Mouse (Mus musculus): ENCODE data around the gene Hist1h2an. TPM values are rescaled to one million over a fixed set of nuclear protein-coding genes. Genes with fewer than 3 reads are reported as not detected.
"Not testable (repeated sequence)": the region's sequence is repeated elsewhere in the genome, so short reads cannot be mapped to it uniquely, and the experiment has no call there.

The Hist1h2an gene
- polyA plus RNA-seq, 1 experiment from 2014 or later = 1.8 TPM

GRCm38 (mm10) chr13:21750159-21751017, 36.6 kb downstream of the Hist1h2an start, which contains the start of gene Hist1h4k:
Gene Hist1h4k (minus strand): TSS chr13:21750505.
- Histone ChIP-seq H3K9ac (peak within 1 kb of the TSS; percentile 79), H3K4me2 (peak within 1 kb of the TSS; percentile 84), H3K4me3 (peak within 1 kb of the TSS; percentile 57), H3K4me1 (replicated peaks) (peaks cover 37% of the 10 kb centered on the region), H3K27ac (peak within 1 kb of the TSS; percentile 93)
- peak; percentile 87 for ATAC-seq (ENCODE audit: low FRiP score)
- not testable (repeated sequence) for H3K9me3 ChIP-seq, H3K27me3 ChIP-seq, H3K36me3 ChIP-seq
- WGBS = under 1% methylated on average over 47 of the region's 56 CpGs

GRCm38 (mm10) chr13:21749387-21750158, 37.4 kb downstream of the Hist1h2an start:
- no peak for ATAC-seq (ENCODE audit: low FRiP score)

GRCm38 (mm10) chr13:21745006-21745405, 42.0 kb downstream of the Hist1h2an start:
- Histone ChIP-seq H3K4me2 (no peak overlapping the region), H3K27me3 (no peaks in the 10 kb centered on the region), H3K4me1 (replicated peaks) (peaks cover 20% of the 10 kb centered on the region), H3K27ac (no peak overlapping the region), H3K9ac (no peak overlapping the region), H3K36me3 (no peaks in the 10 kb centered on the region), H3K9me3 (no peaks in the 10 kb centered on the region), H3K4me3 (no peak overlapping the region)
- no peak for ATAC-seq (ENCODE audit: low FRiP score)
- WGBS = 98% methylated on average over 1 of the region's 1 CpGs

More at GRCm38 (mm10) chr13:21749387-21750158, 37.4 kb downstream of the Hist1h2an start:
- WGBS = 5% methylated on average over 5 of the region's 5 CpGs
- Histone ChIP-seq H3K27me3 (no peaks in the 10 kb centered on the region), H3K4me2 (peak overlapping the region; percentile 84), H3K36me3 (no peaks in the 10 kb centered on the region), H3K4me1 (replicated peaks) (peaks cover 34% of the 10 kb centered on the region), H3K27ac (peak overlapping the region; percentile 93), H3K9ac (peak overlapping the region; percentile 79), H3K4me3 (peak overlapping the region; percentile 57), H3K9me3 (no peaks in the 10 kb centered on the region)

Small RNA genes lying within 50 kb of the gene (microRNA-seq; reads per million reads assigned to microRNA genes)
- gene Gm19658 (not detected), gene Gm44346 (not detected), gene Gm44454 (not detected), gene Gm44466 (not detected)

Other genes with a start within 250 kb of the Hist1h2an start
- gene Olfr1366, start 244.4 kb downstream of the Hist1h2an start, polyA plus RNA-seq (2015; fragmentation: Nextera tagmentation; extraction: Ambion mirVana) = 0.12 and 0.16 TPM in 2 replicates
- 0.05 TPM in 2 replicates for gene Olfr1535, start 227.3 kb downstream of the Hist1h2an start, polyA plus RNA-seq (2015; fragmentation: Nextera tagmentation; extraction: Ambion mirVana)
- not detected in 2 replicates for gene Olfr1364, start 205.5 kb downstream of the Hist1h2an start, polyA plus RNA-seq (2015; fragmentation: Nextera tagmentation; extraction: Ambion mirVana)
- gene Olfr1362, start 173.2 kb downstream of the Hist1h2an start, polyA plus RNA-seq (2015; fragmentation: Nextera tagmentation; extraction: Ambion mirVana) = not detected in 2 replicates
- gene Olfr11, start 144.7 kb downstream of the Hist1h2an start, polyA plus RNA-seq (2015; fragmentation: Nextera tagmentation; extraction: Ambion mirVana) = 0.05 and 0.08 TPM in 2 replicates
- gene Olfr1361, start 123.8 kb downstream of the Hist1h2an start, polyA plus RNA-seq (2015; fragmentation: Nextera tagmentation; extraction: Ambion mirVana) = not detected in 2 replicates
- gene Olfr1360, start 109.8 kb downstream of the Hist1h2an start, polyA plus RNA-seq (2015; fragmentation: Nextera tagmentation; extraction: Ambion mirVana) = not detected in 2 replicates
- gene Olfr1359, start 89.1 kb downstream of the Hist1h2an start, polyA plus RNA-seq (2015; fragmentation: Nextera tagmentation; extraction: Ambion mirVana) = not detected in 2 replicates
- gene Hist1h2bl, start 71.1 kb downstream of the Hist1h2an start, polyA plus RNA-seq (2015; fragmentation: Nextera tagmentation; extraction: Ambion mirVana) = 1.1 and 1.9 TPM in 2 replicates
- 12.9 and 14.0 TPM in 2 replicates for gene Hist1h2ai, start 70.8 kb downstream of the Hist1h2an start, polyA plus RNA-seq (2015; fragmentation: Nextera tagmentation; extraction: Ambion mirVana)
- 5.9 and 6.4 TPM in 2 replicates for gene Hist1h3h, start 69.6 kb downstream of the Hist1h2an start, polyA plus RNA-seq (2015; fragmentation: Nextera tagmentation; extraction: Ambion mirVana)
- 1.9 and 2.3 TPM in 2 replicates for gene Hist1h2bm, start 65.2 kb downstream of the Hist1h2an start, polyA plus RNA-seq (2015; fragmentation: Nextera tagmentation; extraction: Ambion mirVana)
- 0.39 and 0.84 TPM in 2 replicates for gene Hist1h4j, start 52.2 kb downstream of the Hist1h2an start, polyA plus RNA-seq (2015; fragmentation: Nextera tagmentation; extraction: Ambion mirVana)
- 1.6 and 2.7 TPM in 2 replicates for gene Hist1h4k, start 36.7 kb downstream of the Hist1h2an start, polyA plus RNA-seq (2015; fragmentation: Nextera tagmentation; extraction: Ambion mirVana)
- 10.4 and 11.4 TPM in 2 replicates for gene Hist1h2ak, start 33.4 kb downstream of the Hist1h2an start, polyA plus RNA-seq (2015; fragmentation: Nextera tagmentation; extraction: Ambion mirVana)
- 0.60 and 2.1 TPM in 2 replicates for gene Hist1h2bn, start 33.1 kb downstream of the Hist1h2an start, polyA plus RNA-seq (2015; fragmentation: Nextera tagmentation; extraction: Ambion mirVana)
- gene Hist1h1b, start 6.6 kb downstream of the Hist1h2an start, polyA plus RNA-seq (2015; fragmentation: Nextera tagmentation; extraction: Ambion mirVana) = 5.5 and 7.8 TPM in 2 replicates
- gene Hist1h3i, start 3.8 kb downstream of the Hist1h2an start, polyA plus RNA-seq (2015; fragmentation: Nextera tagmentation; extraction: Ambion mirVana) = 44.3 and 48.5 TPM in 2 replicates
- gene Hist1h2bp, start 243 bp upstream of the Hist1h2an start, polyA plus RNA-seq (2015; fragmentation: Nextera tagmentation; extraction: Ambion mirVana) = 0.68 and 0.97 TPM in 2 replicates
- gene Hist1h2bq, start 23.0 kb upstream of the Hist1h2an start, polyA plus RNA-seq (2015; fragmentation: Nextera tagmentation; extraction: Ambion mirVana) = 7.3 and 7.8 TPM in 2 replicates
- gene Hist1h2ao, start 23.2 kb upstream of the Hist1h2an start, polyA plus RNA-seq (2015; fragmentation: Nextera tagmentation; extraction: Ambion mirVana) = not detected in 2 replicates
- gene Hist1h4m, start 24.5 kb upstream of the Hist1h2an start, polyA plus RNA-seq (2015; fragmentation: Nextera tagmentation; extraction: Ambion mirVana) = not detected in 2 replicates
- gene Hist1h4n, start 45.0 kb upstream of the Hist1h2an start, polyA plus RNA-seq (2015; fragmentation: Nextera tagmentation; extraction: Ambion mirVana) = 6.7 and 8.6 TPM in 2 replicates
- 898 and 915 TPM in 2 replicates for gene Hist1h2ap, start 46.3 kb upstream of the Hist1h2an start, polyA plus RNA-seq (2015; fragmentation: Nextera tagmentation; extraction: Ambion mirVana)
- 7.5 and 7.7 TPM in 2 replicates for gene Hist1h2br, start 46.5 kb upstream of the Hist1h2an start, polyA plus RNA-seq (2015; fragmentation: Nextera tagmentation; extraction: Ambion mirVana)
- 16.8 and 19.9 TPM in 2 replicates for gene Zfp184, start 157.9 kb upstream of the Hist1h2an start, polyA plus RNA-seq (2015; fragmentation: Nextera tagmentation; extraction: Ambion mirVana)
- gene Pom121l2, start 194.0 kb upstream of the Hist1h2an start, polyA plus RNA-seq (2015; fragmentation: Nextera tagmentation; extraction: Ambion mirVana) = not detected in 2 replicates
- gene Prss16, start 222.5 kb upstream of the Hist1h2an start, polyA plus RNA-seq (2015; fragmentation: Nextera tagmentation; extraction: Ambion mirVana) = 0.12 and 0.14 TPM in 2 replicates
- gene Hist1h2ah, start 248.3 kb upstream of the Hist1h2an start, polyA plus RNA-seq (2015; fragmentation: Nextera tagmentation; extraction: Ambion mirVana) = 1.9 TPM in 1 of 2 replicates, not detected in the other
- 0.84 and 3.1 TPM in 2 replicates for gene Hist1h2bk, start 248.7 kb upstream of the Hist1h2an start, polyA plus RNA-seq (2015; fragmentation: Nextera tagmentation; extraction: Ambion mirVana)

Data from hindbrain, embryonic 13.5 days (tissue).